Mouse (Mus musculus): ENCODE results near the gene Rtbdn. TPM values are rescaled to one million over a fixed set of nuclear protein-coding genes. Genes with fewer than 3 reads are reported as not detected.

Gene Rtbdn
- polyA plus RNA-seq, 1 experiment = 0.05 TPM

DNA sequence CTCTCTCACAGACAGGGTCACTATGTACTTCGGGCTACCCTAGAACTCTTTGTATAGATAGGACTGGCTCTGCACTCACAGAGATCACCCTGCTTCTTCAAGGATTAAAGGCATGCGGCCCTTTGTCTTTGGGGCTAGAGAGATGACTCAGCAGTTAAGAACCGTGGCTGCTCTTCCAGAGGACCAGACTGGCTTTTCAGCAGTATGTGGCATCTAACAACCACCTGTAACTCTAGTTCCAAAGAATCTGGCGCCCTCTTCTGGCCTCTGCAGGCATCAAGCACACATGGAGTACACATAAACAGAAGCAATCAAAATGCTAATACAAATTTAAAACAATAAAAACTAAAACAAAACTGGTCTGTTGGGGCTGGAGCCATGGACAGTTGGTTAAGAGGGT lies 32.8 kb upstream of the Rtbdn start:
- TF ChIP-seq MYOG (IDR thresholded peaks at IDR 0.05; ENCODE audit: control insufficient read depth, extremely low read depth, insufficient read length) (no peak), CTCF (IDR thresholded peaks at IDR 0.05; ENCODE audit: control insufficient read depth, insufficient read depth, insufficient read length) (no peak)
- H3K4me3 ChIP-seq (ENCODE audit: insufficient read depth, poor library complexity, severe bottlenecking) = no peak overlapping the region
- H3K36me3 ChIP-seq (ENCODE audit: control insufficient read depth, insufficient read depth) = no peaks in the 10 kb centered on the region

DNA sequence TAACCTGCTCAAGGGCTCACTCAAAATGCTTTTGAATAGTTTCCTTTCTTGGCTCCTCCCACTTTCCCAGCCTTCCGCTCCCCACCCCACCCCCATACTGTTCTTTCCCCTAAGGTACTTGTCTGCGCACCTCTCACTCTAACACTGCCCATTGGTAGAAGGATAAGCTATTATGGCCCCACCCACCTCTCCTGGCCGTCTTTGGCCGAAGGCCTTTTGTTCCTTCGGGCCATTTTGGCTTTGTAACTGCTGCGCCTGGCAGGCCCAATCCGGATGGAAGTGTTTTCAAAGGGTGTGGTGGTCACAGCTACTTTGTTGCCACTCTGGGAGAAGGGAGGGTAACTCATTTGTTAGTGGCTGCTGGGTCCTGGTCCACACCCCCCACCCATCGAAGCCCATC lies 31.5 kb upstream of the Rtbdn start:
- H3K36me3 ChIP-seq (ENCODE audit: control insufficient read depth, insufficient read depth) = no peaks in the 10 kb centered on the region
- TF ChIP-seq CEBPB (IDR thresholded peaks at IDR 0.05; ENCODE audit: low read depth) = no peak
- H3K79me3 ChIP-seq (ENCODE audit: low read depth) = no peaks in the 10 kb centered on the region
- no peaks in the 10 kb centered on the region for H3K79me2 ChIP-seq (ENCODE audit: control insufficient read depth, insufficient read depth)
- peaks cover 7% of the 10 kb centered on the region for H3K27me3 ChIP-seq (ENCODE audit: control insufficient read depth, insufficient read depth, insufficient read length)
- H3ac ChIP-seq (ENCODE audit: control insufficient read depth, insufficient read length, low read depth) = no peak overlapping the region
- H3K4me3 ChIP-seq (ENCODE audit: insufficient read depth, poor library complexity, severe bottlenecking) = no peak overlapping the region

More for the DNA sequence above, 32.8 kb upstream of the Rtbdn start:
- H3K27me3 ChIP-seq (ENCODE audit: control insufficient read depth, insufficient read depth, insufficient read length) = peaks cover 7% of the 10 kb centered on the region
- no peaks in the 10 kb centered on the region for H3K79me2 ChIP-seq (ENCODE audit: control insufficient read depth, insufficient read depth)
- H3K79me3 ChIP-seq (ENCODE audit: low read depth) = no peaks in the 10 kb centered on the region
- H3ac ChIP-seq (ENCODE audit: control insufficient read depth, insufficient read length, low read depth) = no peak overlapping the region

DNA sequence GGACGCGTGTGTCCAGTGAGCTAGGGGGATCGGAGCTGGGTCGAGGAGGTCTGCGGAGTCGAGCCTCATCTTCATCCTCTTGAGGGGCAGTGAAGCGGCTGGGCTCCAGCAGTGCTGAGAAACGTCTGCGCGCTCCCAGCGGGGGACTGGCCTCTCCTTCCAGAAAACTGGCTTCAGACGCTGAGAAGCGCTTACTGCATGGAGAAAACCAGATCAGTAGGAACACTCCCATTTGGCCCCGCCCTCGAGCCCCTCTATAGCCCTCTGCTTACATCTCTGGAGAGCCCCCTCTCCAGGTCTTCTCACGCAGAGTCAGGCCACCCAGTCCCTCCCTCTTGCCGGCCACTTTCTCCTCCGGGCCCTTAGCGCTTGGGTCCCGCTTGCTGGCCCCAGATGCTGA lies 29.0 kb upstream of the Rtbdn start:
- Histone ChIP-seq H3K27me3 (ENCODE audit: control insufficient read depth, insufficient read depth, insufficient read length) (peaks cover 7% of the 10 kb centered on the region), H3K79me3 (ENCODE audit: low read depth) (no peaks in the 10 kb centered on the region), H3K4me3 (ENCODE audit: insufficient read depth, poor library complexity, severe bottlenecking) (no peak overlapping the region), H3ac (ENCODE audit: control insufficient read depth, insufficient read length, low read depth) (no peak overlapping the region), H3K36me3 (ENCODE audit: control insufficient read depth, insufficient read depth) (no peaks in the 10 kb centered on the region), H3K79me2 (ENCODE audit: control insufficient read depth, insufficient read depth) (no peaks in the 10 kb centered on the region)
- TF ChIP-seq MAX (IDR thresholded peaks at IDR 0.05) (no peak), CTCF (IDR thresholded peaks at IDR 0.05; ENCODE audit: control insufficient read depth, insufficient read depth, insufficient read length) (no peak), FOSL1 (IDR thresholded peaks at IDR 0.05; ENCODE audit: insufficient read depth, low read length, poor library complexity, severe bottlenecking) (no peak), USF1 (IDR thresholded peaks at IDR 0.05; ENCODE audit: low read depth) (no peak)

DNA sequence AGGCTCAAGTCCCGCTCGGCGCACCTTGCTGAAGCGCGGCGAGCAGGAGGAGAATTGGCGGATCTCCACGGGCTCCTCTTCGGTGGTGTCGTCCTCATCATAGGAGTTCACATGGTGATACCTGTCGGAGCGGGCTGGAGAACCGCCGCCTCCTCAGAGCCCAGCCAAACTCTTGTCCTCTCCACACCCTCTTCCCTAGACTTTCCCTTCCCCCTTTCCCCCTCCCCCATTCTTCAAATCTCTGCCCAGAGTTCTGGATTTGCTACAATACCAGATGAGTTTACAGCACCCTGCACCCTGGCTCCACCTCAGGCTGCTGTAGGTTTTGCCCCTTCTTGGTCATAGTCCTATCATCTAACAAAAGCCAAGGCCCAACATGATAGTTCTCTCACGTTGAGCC lies 28.1 kb upstream of the Rtbdn start:
- Histone ChIP-seq H3K27me3 (ENCODE audit: control insufficient read depth, insufficient read depth, insufficient read length) (peaks cover 7% of the 10 kb centered on the region), H3K79me2 (ENCODE audit: control insufficient read depth, insufficient read depth) (no peaks in the 10 kb centered on the region), H3K79me3 (ENCODE audit: low read depth) (no peaks in the 10 kb centered on the region), H3K36me3 (ENCODE audit: control insufficient read depth, insufficient read depth) (no peaks in the 10 kb centered on the region), H3K4me3 (ENCODE audit: insufficient read depth, poor library complexity, severe bottlenecking) (no peak overlapping the region), H3ac (ENCODE audit: control insufficient read depth, insufficient read length, low read depth) (no peak overlapping the region)
- no peak for TF ChIP-seq CTCF (IDR thresholded peaks at IDR 0.05; ENCODE audit: control insufficient read depth, insufficient read depth, insufficient read length)
- TF ChIP-seq MYOG (IDR thresholded peaks at IDR 0.05; ENCODE audit: control insufficient read depth, extremely low read depth, insufficient read length) = no peak
- no peak for TF ChIP-seq FOSL1 (IDR thresholded peaks at IDR 0.05; ENCODE audit: insufficient read depth, low read length, poor library complexity, severe bottlenecking)
- TF ChIP-seq CEBPB (IDR thresholded peaks at IDR 0.05; ENCODE audit: low read depth) = no peak
- no peak for TF ChIP-seq USF1 (IDR thresholded peaks at IDR 0.05; ENCODE audit: low read depth)
- TF ChIP-seq MYOD1 (IDR thresholded peaks at IDR 0.05; ENCODE audit: control insufficient read depth, insufficient read length, low read depth) = no peak
- TF ChIP-seq MAX (IDR thresholded peaks at IDR 0.05) = no peak

DNA sequence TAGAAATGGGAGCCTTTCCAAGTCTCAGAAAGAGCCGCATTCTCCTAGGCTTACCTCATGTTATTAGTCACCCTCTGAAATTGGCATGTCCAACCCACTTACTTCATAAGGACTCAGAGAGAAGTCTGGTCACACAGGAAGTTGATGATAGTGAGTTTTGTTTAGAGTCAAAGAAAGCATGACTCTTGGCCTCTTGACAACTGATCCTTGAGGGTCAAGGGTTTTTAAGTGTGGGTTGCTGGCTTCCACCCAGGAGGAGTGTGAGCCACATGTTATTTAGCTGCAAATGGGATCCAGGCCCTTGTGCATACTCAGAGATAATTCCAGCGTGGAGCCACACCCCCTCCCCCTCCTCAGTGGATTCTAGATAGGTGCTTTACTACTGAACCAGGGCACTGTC lies 25.2 kb upstream of the Rtbdn start:
- Histone ChIP-seq H3ac (ENCODE audit: control insufficient read depth, insufficient read length, low read depth) (no peak overlapping the region), H3K36me3 (ENCODE audit: control insufficient read depth, insufficient read depth) (no peaks in the 10 kb centered on the region), H3K4me3 (ENCODE audit: insufficient read depth, poor library complexity, severe bottlenecking) (no peak overlapping the region), H3K79me3 (ENCODE audit: low read depth) (no peaks in the 10 kb centered on the region), H3K79me2 (ENCODE audit: control insufficient read depth, insufficient read depth) (no peaks in the 10 kb centered on the region), H3K27me3 (ENCODE audit: control insufficient read depth, insufficient read depth, insufficient read length) (peaks cover 14% of the 10 kb centered on the region)
- TF ChIP-seq MYOG (IDR thresholded peaks at IDR 0.05; ENCODE audit: control insufficient read depth, extremely low read depth, insufficient read length) (no peak), FOSL1 (IDR thresholded peaks at IDR 0.05; ENCODE audit: insufficient read depth, low read length, poor library complexity, severe bottlenecking) (no peak), MAX (IDR thresholded peaks at IDR 0.05) (peak; percentile 53)

DNA sequence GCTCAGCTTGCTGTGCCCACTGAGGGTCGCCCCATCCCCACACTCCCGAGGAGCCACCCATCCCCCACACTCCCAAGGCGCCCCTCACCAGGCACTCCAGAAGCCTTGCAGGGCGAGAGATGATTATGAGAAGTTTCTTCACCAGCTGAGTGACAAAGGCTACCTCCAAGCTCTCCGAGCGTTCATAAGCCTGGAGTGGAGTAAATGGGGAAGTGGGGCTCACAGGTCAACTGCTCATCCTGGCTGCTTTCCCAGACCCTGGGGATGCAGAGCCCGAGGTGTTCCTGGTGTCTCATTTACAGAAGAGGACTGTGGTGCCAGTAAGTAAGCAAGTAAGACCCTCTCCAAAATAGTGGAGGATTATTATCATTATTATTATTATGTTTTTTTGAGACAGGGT lies 21.2 kb upstream of the Rtbdn start:
- H3ac ChIP-seq (ENCODE audit: control insufficient read depth, insufficient read length, low read depth) = no peak overlapping the region
- peaks cover 18% of the 10 kb centered on the region for H3K27me3 ChIP-seq (ENCODE audit: control insufficient read depth, insufficient read depth, insufficient read length)
- H3K4me3 ChIP-seq (ENCODE audit: insufficient read depth, poor library complexity, severe bottlenecking) = no peak overlapping the region
- no peaks in the 10 kb centered on the region for H3K36me3 ChIP-seq (ENCODE audit: control insufficient read depth, insufficient read depth)
- H3K79me2 ChIP-seq (ENCODE audit: control insufficient read depth, insufficient read depth) = no peaks in the 10 kb centered on the region
- TF ChIP-seq FOSL1 (IDR thresholded peaks at IDR 0.05; ENCODE audit: insufficient read depth, low read length, poor library complexity, severe bottlenecking) (no peak), MYOD1 (IDR thresholded peaks at IDR 0.05; ENCODE audit: control insufficient read depth, insufficient read length, low read depth) (no peak), MYOG (IDR thresholded peaks at IDR 0.05; ENCODE audit: control insufficient read depth, extremely low read depth, insufficient read length) (no peak), USF1 (IDR thresholded peaks at IDR 0.05; ENCODE audit: low read depth) (no peak), CEBPB (IDR thresholded peaks at IDR 0.05; ENCODE audit: low read depth) (no peak), CTCF (IDR thresholded peaks at IDR 0.05; ENCODE audit: control insufficient read depth, insufficient read depth, insufficient read length) (no peak)
- no peaks in the 10 kb centered on the region for H3K79me3 ChIP-seq (ENCODE audit: low read depth)

Data from C2C12 (cell line).